Comparison of ENCODE assay signal across 12 mouse cellular contexts in the genomic region with DNA sequence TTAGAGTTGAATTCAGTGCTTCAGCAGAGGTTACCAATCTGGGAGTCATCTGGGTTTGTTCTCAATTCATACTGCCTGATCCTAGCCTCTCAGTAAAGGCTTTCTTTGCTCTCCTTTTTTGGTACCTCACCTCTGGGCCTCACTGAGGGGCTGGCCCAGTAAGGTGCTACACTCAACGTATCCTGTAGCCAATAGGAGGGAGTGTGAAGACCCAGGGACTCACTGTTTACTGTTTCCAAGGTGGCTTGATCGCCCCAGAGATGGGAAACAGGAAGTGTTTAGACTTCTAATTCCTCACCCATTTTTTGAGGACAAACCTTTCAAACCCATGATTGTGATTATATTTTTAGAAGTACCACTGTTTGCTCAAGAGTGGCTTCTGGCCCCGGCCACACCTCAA. TPM values are rescaled to one million over a fixed set of nuclear protein-coding genes. Genes with fewer than 3 reads are reported as not detected.
DNase-seq lines count a peak whose midpoint lies in the region; ATAC-seq lines count a peak whose summit lies in the region.
"Had no signal": no experiment of that assay in that cellular context is flagged by ENCODE, and none has a peak within 500 bp of the region (broad histone marks: within the 10 kb centered on the region; RNA-seq: fewer than 3 reads in every experiment).

No protein-coding gene starts in this region.

- H3K9ac ChIP-seq in heart, embryonic 13.5 days: no peak overlapping the region
- H3K9ac ChIP-seq in hindbrain, embryonic 15.5 days: no peak overlapping the region
- H3K9ac ChIP-seq: midbrain, embryonic 12.5 days had no signal

- 46% methylated on average over 3 of the region's 3 CpGs for WGBS in heart, embryonic 13.5 days
- WGBS in hindbrain, embryonic 15.5 days: 64% methylated on average over 3 of the region's 3 CpGs
- WGBS in midbrain, embryonic 10.5 days: 59% methylated on average over 3 of the region's 3 CpGs

- H3K9me3 ChIP-seq in heart, embryonic 13.5 days: no peaks in the 10 kb centered on the region
- no peaks in the 10 kb centered on the region for H3K9me3 ChIP-seq in hindbrain, embryonic 15.5 days
- no peaks in the 10 kb centered on the region for H3K9me3 ChIP-seq in midbrain, embryonic 10.5 days (replicated peaks)
- H3K9me3 ChIP-seq: midbrain, embryonic 12.5 days had no signal

- H3K36me3 ChIP-seq in heart, embryonic 13.5 days: no peaks in the 10 kb centered on the region
- H3K36me3 ChIP-seq in hindbrain, embryonic 15.5 days: no peaks in the 10 kb centered on the region
- no peaks in the 10 kb centered on the region for H3K36me3 ChIP-seq in midbrain, embryonic 10.5 days
- H3K36me3 ChIP-seq: midbrain, embryonic 12.5 days had no signal

- H3K4me3 ChIP-seq in heart, embryonic 13.5 days: no peak overlapping the region
- H3K4me3 ChIP-seq in hindbrain, embryonic 15.5 days: no peak overlapping the region
- no peak overlapping the region for H3K4me3 ChIP-seq in midbrain, embryonic 10.5 days
- H3K4me3 ChIP-seq: midbrain, embryonic 12.5 days had no signal

- H3K27ac ChIP-seq in heart, embryonic 13.5 days (replicated peaks): peak overlapping the region; percentile 63
- peak overlapping the region; percentile 77 for H3K27ac ChIP-seq in hindbrain, embryonic 15.5 days (replicated peaks)
- peak overlapping the region; percentile 43 for H3K27ac ChIP-seq in midbrain, embryonic 10.5 days (replicated peaks)
- H3K27ac ChIP-seq: midbrain, embryonic 12.5 days had no signal

- peaks cover 34% of the 10 kb centered on the region for H3K4me1 ChIP-seq in heart, embryonic 13.5 days
- H3K4me1 ChIP-seq in hindbrain, embryonic 15.5 days (replicated peaks): peaks cover 16% of the 10 kb centered on the region
- peaks cover 22% of the 10 kb centered on the region for H3K4me1 ChIP-seq in midbrain, embryonic 10.5 days

- H3K4me2 ChIP-seq in heart, embryonic 13.5 days: peak overlapping the region; percentile 16
- no peak overlapping the region for H3K4me2 ChIP-seq in hindbrain, embryonic 15.5 days
- H3K4me2 ChIP-seq: midbrain, embryonic 12.5 days had no signal

- DNase-seq in heart, adult 11 months: no peak
- no peak for DNase-seq in midbrain, embryonic 10.5 days (ENCODE audit: low spot score)
- no peak for DNase-seq in adrenal gland, postnatal 14 days
- DNase-seq in cerebellum, adult 18-20 months: no peak
- DNase-seq in Muller cell, postnatal 12 days (ENCODE audit: inconsistent ontology term): no peak
- DNase-seq: cerebellum, adult 11 months; kidney, adult 9 months had no signal

- ATAC-seq in heart, embryonic 13.5 days (ENCODE audit: extremely low read depth, insufficient number of reproducible peaks, low FRiP score, low TSS enrichment): no peak
- ATAC-seq in common myeloid progenitor, adult 5-6 weeks (replicated peaks; ENCODE audit: low read depth, poor library complexity, severe bottlenecking): 0 out of 2 replicates have a peak, but pooled peaks have one; percentile 15
- ATAC-seq in hindbrain, embryonic 15.5 days (ENCODE audit: low FRiP score, low read depth): no peak
- ATAC-seq: CD4-positive, CD25-positive, alpha-beta regulatory T cell, adult 4 months had no signal

- no peaks in the 10 kb centered on the region; the same call in 1 of the 2 replicates for H3K27me3 ChIP-seq in heart, embryonic 13.5 days (replicated peaks)
- no peaks in the 10 kb centered on the region for H3K27me3 ChIP-seq in hindbrain, embryonic 15.5 days
- no peaks in the 10 kb centered on the region for H3K27me3 ChIP-seq in midbrain, embryonic 10.5 days (ENCODE audit: low read depth, poor library complexity, severe bottlenecking)
- H3K27me3 ChIP-seq: midbrain, embryonic 12.5 days had no signal

RNA-seq across cellular contexts. Expression of gene Pcx, which starts 48.7 kb away (rescaled TPM):
- polyA plus RNA-seq in heart, embryonic 13.5 days (2015; fragmentation: Nextera tagmentation; extraction: Ambion mirVana): 11.6 and 13.1 TPM in 2 replicates
- total RNA-seq in common myeloid progenitor, adult 5-6 weeks (2017): 1.6 and 1.8 TPM in 2 replicates
- polyA plus RNA-seq in hindbrain, embryonic 15.5 days (2015; fragmentation: Nextera tagmentation; extraction: Ambion mirVana): 38.9 and 43.8 TPM in 2 replicates
- polyA plus RNA-seq in midbrain, embryonic 10.5 days (2016; fragmentation: Nextera tagmentation; extraction: Ambion mirVana): 20.9 and 24.1 TPM in 2 replicates
- total RNA-seq in adrenal gland, postnatal 14 days (2021): 351 and 352 TPM in 2 replicates

RNA-seq across cellular contexts. Expression of gene Lrfn4, which starts 56.5 kb away (rescaled TPM):
- polyA plus RNA-seq in heart, embryonic 13.5 days (2015; fragmentation: Nextera tagmentation; extraction: Ambion mirVana): 3.2 and 3.8 TPM in 2 replicates
- total RNA-seq in common myeloid progenitor, adult 5-6 weeks (2017): 2.6 and 2.9 TPM in 2 replicates
- polyA plus RNA-seq in hindbrain, embryonic 15.5 days (2015; fragmentation: Nextera tagmentation; extraction: Ambion mirVana): 13.2 and 14.7 TPM in 2 replicates
- 5.6 and 6.5 TPM in 2 replicates for polyA plus RNA-seq in midbrain, embryonic 10.5 days (2016; fragmentation: Nextera tagmentation; extraction: Ambion mirVana)
- total RNA-seq in adrenal gland, postnatal 14 days (2021): 6.1 and 7.6 TPM in 2 replicates
- polyA plus RNA-seq: CD4-positive, CD25-positive, alpha-beta regulatory T cell, adult 4 months had no signal
